Mouse (Mus musculus) liver, adult 2 months (tissue): Measurements from ENCODE around the gene Pax3. TPM values are rescaled to one million over a fixed set of nuclear protein-coding genes. Genes with fewer than 3 reads are reported as not detected.

Experiments used
- DNase-seq: peaks from one replicate; pipeline ENCODE4 v3.0.0-alpha.2; 2011; ENCODE audit warnings: low read depth, low spot score; ENCODE audit errors: extremely low read depth
- H3K27ac ChIP-seq: fragments of 200-500 bp; replicated peaks from 2 replicates; pipeline ENCODE4 v1.5.1; 2012; ENCODE audit warnings: low read depth, mild to moderate bottlenecking, control low read depth, inconsistent platforms, low read length; ENCODE audit not compliant: insufficient read depth
- H3K27me3 ChIP-seq: fragments of 200-500 bp; 2 replicates; pipeline ENCODE4 v1.6.1; 2012; ENCODE audit warnings: mild to moderate bottlenecking, moderate library complexity, low read length, inconsistent platforms; ENCODE audit not compliant: control insufficient read depth, insufficient read depth
- H3K36me3 ChIP-seq: fragments of 200-500 bp; 2 replicates; pipeline ENCODE4 v1.6.1; 2012; ENCODE audit warnings: low read length, inconsistent platforms; ENCODE audit not compliant: control insufficient read depth, insufficient read depth
- H3K4me1 ChIP-seq: fragments of 200-500 bp; 2 replicates; pipeline ENCODE4 v1.6.1; 2011; ENCODE audit warnings: low read length; ENCODE audit not compliant: control insufficient read depth, insufficient read depth
- H3K4me3 ChIP-seq: fragments of 200-500 bp; 2 replicates; pipeline ENCODE4 v1.5.1; 2011; ENCODE audit warnings: low read depth, mild to moderate bottlenecking, control low read depth, low read length, moderate library complexity; ENCODE audit not compliant: insufficient read depth
- H3K79me2 ChIP-seq: fragments of 200-500 bp; 2 replicates; pipeline ENCODE4 v1.6.1; 2012; ENCODE audit warnings: inconsistent platforms, mild to moderate bottlenecking, low read length, moderate library complexity; ENCODE audit not compliant: control insufficient read depth, insufficient read depth
- H3K9ac ChIP-seq: fragments of 200-500 bp; 2 replicates; pipeline ENCODE4 v1.6.1; 2012; ENCODE audit warnings: low read depth, mild to moderate bottlenecking, control low read depth, inconsistent platforms, low read length
- CTCF ChIP-seq: fragments of 200-500 bp; IDR thresholded peaks from 2 replicates; pipeline ENCODE4 v1.5.1; 2011; ENCODE audit warnings: low read depth, low read length, control low read depth
- POLR2A ChIP-seq: fragments of 200-500 bp; IDR thresholded peaks from 2 replicates; pipeline ENCODE4 v1.6.1; 2011; ENCODE audit warnings: low read length, control low read depth; ENCODE audit not compliant: insufficient read depth; ENCODE audit errors: extremely low read depth
- WGBS: fragments of 180-500 bp; shearing (Covaris S2); methylation state at CpG from one replicate; pipeline ENCODE4 v1.1.7; 2018; 5-methylcytosine and 5-hydroxymethylcytosine counted together
- polyA plus RNA-seq: library from polyadenylated mRNA; depleted of rRNA; stranded (reverse); fragments of >200 nt; gene quantifications from 2 replicates; pipeline ENCODE4 v1.2.3, GENCODE M21; 2012
- total RNA-seq: library from RNA; depleted of rRNA; stranded (reverse); fragments of >200 nt; gene quantifications from 2 replicates; pipeline ENCODE4 v1.2.3, GENCODE M21; 2014

Gene Pax3
- total and polyA plus RNA-seq, 2 experiments = not detected

DNA sequence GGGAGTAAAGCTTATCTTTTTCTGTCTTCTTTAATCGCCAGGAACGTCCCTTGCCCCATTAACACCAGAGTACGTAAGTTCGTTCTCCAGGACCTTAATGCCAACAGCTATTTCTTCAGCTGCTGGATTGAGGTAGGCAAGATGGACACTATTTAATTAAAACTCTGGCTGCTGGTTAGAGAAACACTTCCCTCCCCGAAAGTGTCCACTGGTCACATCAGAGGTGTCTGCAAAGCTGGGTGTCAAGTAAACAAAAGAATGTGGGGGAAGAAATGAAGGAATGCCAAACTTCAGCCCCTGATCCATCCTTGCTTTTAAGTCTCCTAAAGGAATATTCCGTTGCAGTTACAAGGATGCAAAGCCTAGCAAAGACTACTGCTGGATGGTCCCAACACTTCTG is 24.6 kb downstream of the Pax3 start:
- no peak for TF ChIP-seq CTCF
- H3K36me3 ChIP-seq = no peaks in the 10 kb centered on the region
- 45% methylated on average over 6 of the region's 6 CpGs for WGBS

DNA sequence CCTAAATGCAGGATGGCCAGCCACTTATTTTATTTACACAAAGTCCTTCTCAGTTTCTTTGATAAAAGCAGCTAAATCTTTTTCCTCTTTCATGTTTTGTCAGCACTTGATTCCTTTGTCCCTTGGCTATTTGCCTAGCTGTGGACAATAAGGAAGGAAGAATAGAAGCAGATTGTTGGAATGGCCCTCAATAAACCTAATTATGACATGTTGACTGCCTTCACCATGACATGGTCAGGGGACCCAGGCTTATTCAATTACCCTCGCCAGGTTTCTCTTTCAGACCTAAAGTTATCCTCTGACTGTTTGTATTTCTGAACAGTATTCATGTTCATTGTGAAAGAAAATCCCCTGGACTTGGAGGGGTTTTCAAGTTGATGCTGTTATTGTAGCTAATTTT is 25.3 kb downstream of the Pax3 start:
- H3K4me1 ChIP-seq = no peaks in the 10 kb centered on the region
- no peak for DNase-seq
- H3K36me3 ChIP-seq = no peaks in the 10 kb centered on the region
- no peak overlapping the region for H3K4me3 ChIP-seq
- no peak overlapping the region for H3K9ac ChIP-seq
- H3K27ac ChIP-seq = no peak overlapping the region
- no peaks in the 10 kb centered on the region for H3K79me2 ChIP-seq
- H3K27me3 ChIP-seq = no peaks in the 10 kb centered on the region
- WGBS = 35% methylated on average over 1 of the region's 1 CpGs
- TF ChIP-seq POLR2A (no peak), CTCF (no peak)

More for the DNA sequence above, 24.6 kb downstream of the Pax3 start:
- Histone ChIP-seq H3K4me3 (no peak overlapping the region), H3K27ac (no peak overlapping the region), H3K4me1 (no peaks in the 10 kb centered on the region), H3K27me3 (no peaks in the 10 kb centered on the region), H3K79me2 (no peaks in the 10 kb centered on the region), H3K9ac (no peak overlapping the region)
- DNase-seq = no peak

DNA sequence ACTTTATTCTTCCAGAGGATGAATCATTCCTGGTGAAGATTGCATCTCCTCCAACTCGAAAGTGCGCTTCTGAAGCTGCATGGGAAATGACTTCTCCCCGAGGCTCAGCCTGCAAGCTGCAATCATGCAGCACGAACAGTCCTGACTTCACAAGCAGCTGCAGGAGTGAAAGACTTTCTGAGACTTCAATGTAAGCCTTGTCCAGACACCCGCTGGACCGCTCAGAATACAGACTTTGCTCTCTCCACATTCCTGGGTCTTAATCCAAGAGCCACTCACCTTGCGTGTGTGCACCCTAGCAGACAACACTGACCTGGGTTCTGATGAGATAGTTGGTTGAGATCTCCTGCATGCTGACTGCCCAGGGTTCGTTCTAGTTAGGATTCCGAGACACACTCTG is 26.2 kb downstream of the Pax3 start:
- Histone ChIP-seq H3K27me3 (no peaks in the 10 kb centered on the region), H3K9ac (no peak overlapping the region), H3K4me3 (no peak overlapping the region), H3K27ac (no peak overlapping the region), H3K36me3 (no peaks in the 10 kb centered on the region), H3K79me2 (no peaks in the 10 kb centered on the region), H3K4me1 (no peaks in the 10 kb centered on the region)
- no peak for DNase-seq
- TF ChIP-seq CTCF = no peak
- no peak for TF ChIP-seq POLR2A
- WGBS = 51% methylated on average over 9 of the region's 9 CpGs

DNA sequence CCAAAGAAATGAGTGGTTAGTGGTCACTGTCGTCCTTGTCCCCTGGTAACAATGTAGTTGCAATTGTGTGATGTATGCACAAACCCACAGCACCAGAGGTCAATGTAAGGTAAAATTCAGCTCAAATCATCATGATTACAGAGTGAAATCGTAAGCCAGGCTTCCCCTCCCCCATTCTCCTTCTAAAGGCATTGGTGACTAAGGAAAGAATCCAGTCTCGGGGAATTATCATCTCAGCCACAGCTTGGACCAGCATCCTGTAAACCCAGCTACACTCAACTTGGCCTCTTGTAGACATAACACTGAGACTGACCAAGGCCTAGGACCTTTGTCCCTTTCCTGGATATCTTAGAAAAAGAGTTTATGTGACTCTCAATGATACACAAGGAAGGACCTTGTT is 28.1 kb downstream of the Pax3 start:
- Histone ChIP-seq H3K9ac (no peak overlapping the region), H3K27me3 (no peaks in the 10 kb centered on the region), H3K4me1 (no peaks in the 10 kb centered on the region), H3K4me3 (no peak overlapping the region), H3K27ac (no peak overlapping the region), H3K36me3 (no peaks in the 10 kb centered on the region), H3K79me2 (no peaks in the 10 kb centered on the region)
- TF ChIP-seq CTCF = no peak
- no peak for TF ChIP-seq POLR2A
- 53% methylated on average over 3 of the region's 3 CpGs for WGBS
- no peak for DNase-seq

- DNase-seq = no peak
- H3K9ac ChIP-seq = no peak overlapping the region
- no peak overlapping the region for H3K4me3 ChIP-seq
- TF ChIP-seq POLR2A (no peak), CTCF (no peak)
- H3K79me2 ChIP-seq = no peaks in the 10 kb centered on the region
- H3K36me3 ChIP-seq = no peaks in the 10 kb centered on the region
- H3K27me3 ChIP-seq = no peaks in the 10 kb centered on the region
- H3K4me1 ChIP-seq = no peaks in the 10 kb centered on the region
- 35% methylated on average over 18 of the region's 18 CpGs for WGBS
- H3K27ac ChIP-seq = no peak overlapping the region
Observed at GRCm38 (mm10) chr1:78167577-78168286, 29.2 kb downstream of the Pax3 start.

- DNase-seq = no peak
- Histone ChIP-seq H3K9ac (no peak overlapping the region), H3K4me3 (no peak overlapping the region), H3K79me2 (no peaks in the 10 kb centered on the region), H3K27ac (no peak overlapping the region), H3K36me3 (no peaks in the 10 kb centered on the region), H3K27me3 (no peaks in the 10 kb centered on the region), H3K4me1 (no peaks in the 10 kb centered on the region; the same call in 1 of the 2 replicates)
- 72% methylated on average over 5 of the region's 5 CpGs for WGBS
- TF ChIP-seq POLR2A (no peak), CTCF (no peak)
Observed at GRCm38 (mm10) chr1:78161745-78162144, 35.2 kb downstream of the Pax3 start.
